Mouse (Mus musculus) cerebellum, postnatal 25 days (tissue): Measurements from ENCODE around the gene Actl10.
A peak's percentile ranks its signal among the peaks of the same experiment; 100 is the strongest.

ENCODE experiments used
- DNase-seq, 2 experiments: peaks; one replicate each; pipeline ENCODE4 v3.0.0; 2021; ENCODE audit warnings: mixed read lengths in 2 of 2

Actl10 gene

GRCm38 (mm10) chr2:154583906-154584872 is 32.6 kb downstream of the Actl10 start:
- peak; percentile 87 to 88 for DNase-seq

DNA sequence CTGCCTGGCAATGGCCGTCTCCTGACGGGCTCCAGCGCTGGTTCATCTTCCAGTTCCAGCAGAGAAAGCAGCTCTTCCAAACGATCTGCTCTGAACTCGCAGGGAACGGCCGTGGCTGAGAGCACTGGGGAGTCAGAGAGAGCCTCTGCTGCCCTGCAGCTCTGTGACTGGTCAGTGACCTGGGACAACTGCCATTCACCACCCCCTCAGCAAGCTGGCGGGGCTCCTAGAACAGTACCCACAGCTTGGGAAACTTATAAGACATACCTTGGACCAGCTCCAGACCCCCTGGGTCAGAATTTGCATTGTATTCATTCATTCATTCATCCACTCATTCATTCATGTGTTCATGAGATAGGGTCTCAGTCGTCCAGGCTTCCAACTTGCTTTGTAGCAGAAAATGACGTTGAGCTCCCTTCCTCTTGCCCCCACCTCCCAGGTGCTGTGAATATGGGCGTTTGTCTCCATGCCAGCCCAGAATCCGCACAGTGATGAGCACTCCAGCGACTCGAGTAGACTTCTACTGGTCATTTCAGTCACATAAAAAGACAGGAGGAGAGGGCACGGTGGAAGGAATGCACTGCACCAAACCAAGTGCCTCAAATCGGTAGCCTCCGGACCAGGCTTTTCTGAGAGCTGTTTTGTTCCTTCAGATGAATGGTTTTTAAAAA is 33.5 kb downstream of the Actl10 start:
- DNase-seq: peak; percentile 63 to 64

- DNase-seq: peak; percentile 52 to 69
These were observed 34.8 kb downstream of the Actl10 start for GRCm38 (mm10) chr2:154586405-154586804.

DNA sequence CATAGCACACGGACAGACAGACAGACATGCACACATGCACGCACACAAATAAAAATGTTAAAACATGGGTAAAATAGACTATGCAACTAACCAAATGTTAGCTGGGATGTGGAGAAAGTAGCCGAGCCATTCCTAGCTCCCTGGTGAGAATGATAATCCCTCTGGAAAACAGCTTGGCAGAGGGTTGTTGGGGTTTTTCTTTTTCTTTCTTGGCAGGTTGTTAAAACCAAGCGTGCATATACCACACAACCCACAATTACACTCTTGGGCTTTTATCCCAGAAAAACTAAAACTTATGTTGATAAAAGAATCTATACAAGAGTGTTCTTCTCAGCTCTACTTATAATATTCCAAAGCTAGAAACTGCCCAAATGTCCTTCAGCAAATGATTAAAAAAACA is 37.5 kb downstream of the Actl10 start:
- no peak for DNase-seq

DNA sequence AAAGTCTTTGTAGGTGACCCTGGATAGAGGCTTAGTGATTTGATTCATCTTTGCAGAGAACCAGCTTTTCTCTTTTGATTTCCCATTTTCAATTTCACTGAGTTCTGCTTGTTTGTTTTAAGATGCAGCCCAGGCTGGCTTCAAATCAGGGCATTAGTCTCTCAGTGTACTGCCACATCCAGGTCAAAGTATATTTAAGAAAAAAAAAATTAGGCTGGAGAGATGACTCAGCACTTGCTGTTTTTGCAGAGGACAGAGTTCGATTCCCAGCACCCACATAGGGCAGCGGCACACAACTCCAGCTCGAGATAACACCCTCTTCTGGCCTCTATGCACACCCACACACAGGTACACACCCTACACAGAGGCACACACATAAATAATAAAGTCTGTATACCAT is 39.7 kb downstream of the Actl10 start:
- no peak for DNase-seq

GRCm38 (mm10) chr2:154593025-154593424 is 41.4 kb downstream of the Actl10 start:
- peak; percentile 42 to 56 for DNase-seq

DNA sequence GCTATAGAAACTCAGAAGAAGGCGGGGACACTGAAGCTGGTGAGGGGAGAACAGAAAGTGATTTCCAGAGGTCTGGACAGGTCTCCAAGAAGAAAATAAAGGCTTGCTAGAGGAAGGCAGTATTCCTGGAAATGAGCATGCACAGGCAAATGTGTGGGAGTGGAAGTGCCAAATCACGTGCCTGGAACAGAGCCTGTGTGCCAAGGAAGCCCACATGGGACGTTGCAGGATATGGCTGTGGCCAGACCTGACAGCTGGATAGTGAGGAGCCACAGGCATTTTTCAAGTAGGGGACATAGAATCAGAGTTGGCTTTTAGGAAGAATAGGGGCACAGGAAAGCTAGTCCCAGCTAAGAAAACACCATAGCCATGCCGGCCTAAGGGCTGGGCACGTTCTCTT is 44.2 kb downstream of the Actl10 start:
- DNase-seq: peak; percentile 35 to 59

- no peak for DNase-seq
These were observed 45.8 kb downstream of the Actl10 start for GRCm38 (mm10) chr2:154597399-154597798.

DNA sequence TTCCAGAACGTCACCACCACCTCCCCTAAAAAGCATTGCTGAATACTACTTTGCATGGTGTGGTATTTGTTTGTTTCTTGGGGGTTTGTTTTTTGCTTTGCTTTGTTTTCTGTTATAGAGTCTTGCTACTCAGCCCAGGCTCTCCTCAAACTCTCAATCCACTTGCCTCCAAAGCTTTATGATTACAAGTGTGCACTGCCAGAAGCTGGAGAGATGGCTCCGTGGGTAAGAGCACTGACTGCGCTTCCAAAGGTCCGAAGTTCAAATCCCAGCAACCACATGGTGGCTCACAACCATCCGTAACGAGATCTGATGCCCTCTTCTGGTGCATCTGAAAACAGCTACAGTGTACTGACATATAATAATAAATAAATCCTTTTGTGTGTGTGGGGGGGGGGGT is 49.0 kb downstream of the Actl10 start:
- no peak for DNase-seq

DNA sequence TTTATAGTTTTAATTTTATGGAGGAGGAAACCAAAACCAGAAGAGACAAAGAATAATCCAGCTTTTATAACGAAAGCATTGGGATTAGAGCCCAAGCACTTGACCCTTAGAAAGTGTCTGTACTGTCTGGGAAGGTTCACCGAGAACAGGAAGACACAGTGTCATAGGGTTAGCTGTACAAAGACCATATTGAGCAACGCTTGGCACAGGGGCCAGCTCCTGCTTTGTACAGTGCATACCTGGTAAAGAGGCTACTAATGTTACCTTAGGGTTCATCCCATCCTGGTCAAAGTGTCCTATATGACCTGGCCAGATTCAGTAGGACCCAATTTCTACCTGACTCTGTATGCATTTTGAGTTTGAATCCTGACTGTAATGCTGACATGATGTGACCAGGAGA is 49.7 kb downstream of the Actl10 start:
- no peak for DNase-seq
